ENCODE assay signal across 27 mouse cellular contexts in the genomic region with DNA sequence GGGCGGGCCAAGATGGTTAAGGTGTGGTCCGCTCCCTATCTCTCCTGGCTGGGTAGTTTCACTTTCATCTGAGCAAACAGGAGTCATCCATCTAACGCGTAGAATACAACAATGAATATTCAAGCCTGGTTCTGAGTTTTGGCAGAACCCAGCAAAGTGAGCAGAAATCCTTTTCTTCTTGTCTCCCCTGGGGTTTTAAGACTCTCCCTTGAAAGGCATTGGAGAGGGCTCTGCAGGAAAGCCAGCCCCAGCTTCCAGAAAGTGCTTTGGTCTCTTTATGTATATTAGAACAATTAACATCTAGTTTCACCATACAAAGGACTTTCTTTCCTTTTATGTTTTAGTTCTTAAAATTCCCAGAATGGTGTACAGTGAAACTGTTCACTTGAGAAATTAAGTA.
DNase-seq lines count a peak whose midpoint lies in the region; ATAC-seq lines count a peak whose summit lies in the region.
"Had no signal": no experiment of that assay in that cellular context is flagged by ENCODE, and none has a peak within 500 bp of the region (broad histone marks: within the 10 kb centered on the region; RNA-seq: fewer than 3 reads in every experiment).

No protein-coding gene starts in this region.

- H3K4me1 ChIP-seq in forebrain, embryonic 14.5 days (ENCODE audit: control insufficient read depth, insufficient read depth, low read length): no peaks in the 10 kb centered on the region
- peaks cover 3% of the 10 kb centered on the region; the same call in 1 of the 2 replicates for H3K4me1 ChIP-seq in forebrain, embryonic 15.5 days
- no peaks in the 10 kb centered on the region for H3K4me1 ChIP-seq in midbrain, embryonic 14.5 days (ENCODE audit: control insufficient read depth, insufficient read depth, low read length)
- 0 out of 2 replicates have a peak, but pooled peaks cover 5% of the 10 kb centered on the region for H3K4me1 ChIP-seq in midbrain, embryonic 13.5 days (replicated peaks)
- H3K4me1 ChIP-seq: hindbrain, embryonic 10.5 days had no signal

- no peaks in the 10 kb centered on the region for H3K27me3 ChIP-seq in forebrain, embryonic 14.5 days (replicated peaks; ENCODE audit: control insufficient read depth, insufficient read depth, low read length)
- H3K27me3 ChIP-seq in forebrain, embryonic 15.5 days: no peaks in the 10 kb centered on the region
- H3K27me3 ChIP-seq in midbrain, embryonic 14.5 days (ENCODE audit: control insufficient read depth, insufficient read depth, low read length): no peaks in the 10 kb centered on the region
- H3K27me3 ChIP-seq in midbrain, embryonic 13.5 days: no peaks in the 10 kb centered on the region
- H3K27me3 ChIP-seq: forebrain, embryonic 13.5 days; heart, embryonic 12.5 days; heart, embryonic 15.5 days; Patski had no signal

- no peak overlapping the region for H3K4me3 ChIP-seq in forebrain, embryonic 14.5 days (ENCODE audit: low read depth, low read length)
- no peak overlapping the region for H3K4me3 ChIP-seq in forebrain, embryonic 15.5 days
- no peak overlapping the region for H3K4me3 ChIP-seq in midbrain, embryonic 14.5 days (replicated peaks; ENCODE audit: low read depth, low read length)
- H3K4me3 ChIP-seq in midbrain, embryonic 13.5 days (replicated peaks): no peak overlapping the region
- H3K4me3 ChIP-seq: forebrain, embryonic 10.5 days; forebrain, embryonic 13.5 days; heart, embryonic 12.5 days; heart, embryonic 15.5 days; hindbrain, embryonic 10.5 days had no signal

- H3K4me2 ChIP-seq in forebrain, embryonic 14.5 days (ENCODE audit: low read length): no peak overlapping the region
- no peak overlapping the region for H3K4me2 ChIP-seq in forebrain, embryonic 15.5 days (replicated peaks)
- no peak overlapping the region for H3K4me2 ChIP-seq in midbrain, embryonic 14.5 days (ENCODE audit: low read length)
- H3K4me2 ChIP-seq in midbrain, embryonic 13.5 days (replicated peaks): no peak overlapping the region
- H3K4me2 ChIP-seq: forebrain, embryonic 13.5 days; heart, embryonic 12.5 days; heart, embryonic 15.5 days; hindbrain, embryonic 14.5 days had no signal

- no peaks in the 10 kb centered on the region for H3K36me3 ChIP-seq in forebrain, embryonic 14.5 days (ENCODE audit: control insufficient read depth, insufficient read depth, low read length)
- no peaks in the 10 kb centered on the region for H3K36me3 ChIP-seq in forebrain, embryonic 15.5 days
- no peaks in the 10 kb centered on the region for H3K36me3 ChIP-seq in midbrain, embryonic 14.5 days (ENCODE audit: control insufficient read depth, insufficient read depth, low read length)
- no peaks in the 10 kb centered on the region for H3K36me3 ChIP-seq in midbrain, embryonic 13.5 days
- H3K36me3 ChIP-seq: forebrain, embryonic 10.5 days; G1E; heart, embryonic 12.5 days; heart, embryonic 15.5 days; hindbrain, embryonic 10.5 days had no signal

- DNase-seq in forebrain, embryonic 14.5 days (ENCODE audit: low spot score): peak; percentile 47
- peak; percentile 33 for DNase-seq in midbrain, embryonic 14.5 days
- DNase-seq in ZHBTc4 (ENCODE audit: low read depth, low spot score): peak; percentile 34
- DNase-seq in spleen, adult 12 weeks (ENCODE audit: low spot score): no peak
- DNase-seq: adrenal gland, adult 8-10 months; adrenal gland, postnatal 25 days; cerebellum, adult 18-20 months; cerebellum, adult 9-10 months; cerebellum, postnatal 14 days; gastrocnemius, postnatal 10 days; gastrocnemius, postnatal 36 days; heart, postnatal 10 days; heart, postnatal 36 days; kidney, adult 11 months had no signal

- H3K27ac ChIP-seq in forebrain, embryonic 14.5 days (ENCODE audit: low read depth, low read length): no peak overlapping the region
- H3K27ac ChIP-seq in forebrain, embryonic 15.5 days (replicated peaks): no peak overlapping the region
- no peak overlapping the region for H3K27ac ChIP-seq in midbrain, embryonic 14.5 days (replicated peaks; ENCODE audit: low read depth, low read length)
- no peak overlapping the region for H3K27ac ChIP-seq in midbrain, embryonic 13.5 days
- H3K27ac ChIP-seq: forebrain, embryonic 10.5 days; forebrain, embryonic 13.5 days; heart, embryonic 15.5 days; hindbrain, embryonic 10.5 days; hindbrain, embryonic 14.5 days; hindbrain, postnatal 0 days had no signal

- no peaks in the 10 kb centered on the region for H3K9me3 ChIP-seq in forebrain, embryonic 14.5 days (replicated peaks; ENCODE audit: control insufficient read depth, low read length)
- no peaks in the 10 kb centered on the region for H3K9me3 ChIP-seq in forebrain, embryonic 15.5 days
- no peaks in the 10 kb centered on the region for H3K9me3 ChIP-seq in midbrain, embryonic 14.5 days (ENCODE audit: control insufficient read depth, low read length)
- no peaks in the 10 kb centered on the region for H3K9me3 ChIP-seq in midbrain, embryonic 13.5 days
- H3K9me3 ChIP-seq: forebrain, embryonic 10.5 days; forebrain, embryonic 13.5 days; heart, embryonic 12.5 days; heart, embryonic 15.5 days; hindbrain, embryonic 10.5 days had no signal

- 68% methylated on average over 4 of the region's 4 CpGs for WGBS in forebrain, embryonic 14.5 days
- 50% methylated on average over 4 of the region's 4 CpGs for WGBS in forebrain, embryonic 15.5 days
- WGBS in midbrain, embryonic 14.5 days: 80% methylated on average over 4 of the region's 4 CpGs
- 76% methylated on average over 4 of the region's 4 CpGs for WGBS in midbrain, embryonic 13.5 days

- H3K9ac ChIP-seq in forebrain, embryonic 14.5 days (ENCODE audit: low read length): no peak overlapping the region
- H3K9ac ChIP-seq in forebrain, embryonic 15.5 days (replicated peaks): no peak overlapping the region
- H3K9ac ChIP-seq in midbrain, embryonic 14.5 days (replicated peaks; ENCODE audit: low read length): no peak overlapping the region
- no peak overlapping the region for H3K9ac ChIP-seq in midbrain, embryonic 13.5 days (replicated peaks)
- H3K9ac ChIP-seq: forebrain, embryonic 13.5 days; heart, embryonic 12.5 days; heart, embryonic 15.5 days; hindbrain, embryonic 14.5 days had no signal

- no peak for ATAC-seq in forebrain, embryonic 14.5 days
- no peak for ATAC-seq in forebrain, embryonic 15.5 days (replicated peaks)
- no peak for ATAC-seq in midbrain, embryonic 14.5 days (ENCODE audit: low FRiP score, low TSS enrichment)
- no peak for ATAC-seq in midbrain, embryonic 13.5 days
- ATAC-seq: activated CD4-positive, CD25-positive, alpha-beta regulatory T cell, adult 4 months; forebrain, embryonic 13.5 days; hindbrain, postnatal 0 days; inflammation-experienced regulatory T-cells, adult 6 months; Patski had no signal
